Mouse (Mus musculus) brain, embryonic 14.5 days (tissue): ENCODE measurements around the gene Ceacam19. TPM values are rescaled to one million over a fixed set of nuclear protein-coding genes. Genes with fewer than 3 reads are reported as not detected.
A peak's percentile ranks its signal among the peaks of the same experiment; 100 is the strongest.
"Not testable (repeated sequence)": the region's sequence is repeated elsewhere in the genome, so short reads cannot be mapped to it uniquely, and the experiment has no call there.

Experiments
- DNase-seq: peaks from one replicate; pipeline ENCODE4 v3.0.0-alpha.2; 2011; ENCODE audit warnings: low read depth
- CTCF ChIP-seq: fragments of 200-500 bp; IDR thresholded peaks from 2 replicates; pipeline ENCODE4 v1.5.1; 2012; ENCODE audit warnings: inconsistent platforms, mild to moderate bottlenecking, moderate library complexity, borderline replicate concordance; ENCODE audit not compliant: insufficient read depth, insufficient read length; ENCODE audit errors: extremely low read depth
- POLR2A ChIP-seq: fragments of 200-500 bp; IDR thresholded peaks from 2 replicates; pipeline ENCODE4 v1.6.1; 2012; ENCODE audit warnings: mild to moderate bottlenecking, inconsistent platforms, borderline replicate concordance; ENCODE audit not compliant: poor library complexity, insufficient read depth, insufficient read length, severe bottlenecking; ENCODE audit errors: extremely low read depth
- polyA plus RNA-seq: library from polyadenylated mRNA; depleted of rRNA; stranded (reverse); fragments of >200 nt; gene quantifications from 2 replicates; pipeline ENCODE4 v1.2.3, GENCODE M21; 2012; rRNA removed

The Ceacam19 gene
- 0.03 and 0.15 TPM in 2 replicates for polyA plus RNA-seq

DNA sequence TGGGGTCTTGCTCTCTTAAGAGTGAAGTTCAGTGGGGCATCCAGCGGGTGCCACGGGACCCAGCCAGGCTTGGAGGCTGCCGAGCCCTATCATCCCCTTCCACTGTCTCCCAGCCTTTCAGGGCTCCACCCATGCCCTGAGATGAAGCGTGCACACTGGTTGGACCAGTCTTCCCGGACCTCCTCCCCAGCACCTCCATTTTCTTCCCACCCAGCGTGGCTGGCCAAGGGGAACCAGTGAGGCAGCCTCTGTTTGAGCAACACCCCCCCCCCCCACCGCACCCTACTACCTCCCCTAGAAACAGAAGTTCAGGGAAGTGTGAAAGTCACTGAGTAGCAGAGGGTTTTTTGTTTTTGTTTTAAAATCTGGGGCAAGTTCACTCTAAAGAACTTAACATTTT lies at the start of gene Ceacam19:
TSS of gene Ceacam19 (minus strand) at position 117 of the 400 bp plus-strand sequence.
- no peak for DNase-seq
- TF ChIP-seq POLR2A: no peak
- TF ChIP-seq CTCF: no peak

DNA sequence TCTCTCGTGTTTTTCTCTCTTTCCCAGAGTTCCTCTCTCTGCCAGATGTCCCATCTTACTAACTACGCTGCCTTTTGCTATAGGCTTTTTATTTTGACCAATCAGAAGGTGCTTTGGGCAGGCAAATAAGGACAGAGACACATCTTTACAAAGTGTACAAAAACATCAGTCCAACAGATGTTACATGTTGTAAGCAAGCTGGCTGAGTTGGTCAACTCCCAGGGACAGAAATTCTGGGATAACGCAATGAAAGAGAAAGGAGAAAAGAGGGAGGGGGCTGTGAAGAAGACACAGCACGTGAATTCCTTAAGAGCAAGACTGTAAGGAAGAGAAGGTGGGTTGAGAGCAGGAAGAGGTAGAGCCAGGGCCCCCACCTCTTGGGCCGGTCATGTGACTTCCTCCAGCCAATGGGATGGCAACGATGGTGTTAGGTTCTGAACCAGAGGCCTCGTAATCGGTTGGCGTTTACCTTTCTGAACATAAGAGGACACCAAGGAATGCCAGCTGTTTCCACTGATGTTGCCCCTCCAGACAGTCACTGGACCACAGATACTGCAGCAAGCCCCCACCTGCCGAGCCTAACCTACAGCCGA lies 49.6 kb upstream of the Ceacam19 start:
- TF ChIP-seq POLR2A (no peak), CTCF (no peak)
- no peak for DNase-seq

DNA sequence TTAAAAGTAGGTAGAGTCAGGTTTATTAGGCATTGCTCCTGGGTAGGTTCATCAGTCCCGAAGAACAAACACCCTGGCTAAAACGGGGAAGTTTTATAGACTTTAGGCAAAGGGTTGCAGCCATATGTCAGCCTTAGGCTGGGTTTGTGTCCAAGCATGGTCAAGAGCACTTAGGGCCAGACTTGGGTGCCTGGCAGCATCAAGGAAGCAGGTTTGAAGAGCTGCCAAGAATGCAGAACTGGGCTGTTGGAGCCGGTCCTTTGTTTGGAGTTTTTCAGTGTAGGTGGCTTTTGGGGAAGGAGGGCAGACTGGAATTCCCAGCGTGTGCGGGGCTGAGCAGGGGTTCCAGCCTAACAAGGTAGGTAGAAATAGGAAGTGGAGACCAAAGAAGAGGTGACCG lies 48.2 kb upstream of the Ceacam19 start:
- DNase-seq: no peak

DNA sequence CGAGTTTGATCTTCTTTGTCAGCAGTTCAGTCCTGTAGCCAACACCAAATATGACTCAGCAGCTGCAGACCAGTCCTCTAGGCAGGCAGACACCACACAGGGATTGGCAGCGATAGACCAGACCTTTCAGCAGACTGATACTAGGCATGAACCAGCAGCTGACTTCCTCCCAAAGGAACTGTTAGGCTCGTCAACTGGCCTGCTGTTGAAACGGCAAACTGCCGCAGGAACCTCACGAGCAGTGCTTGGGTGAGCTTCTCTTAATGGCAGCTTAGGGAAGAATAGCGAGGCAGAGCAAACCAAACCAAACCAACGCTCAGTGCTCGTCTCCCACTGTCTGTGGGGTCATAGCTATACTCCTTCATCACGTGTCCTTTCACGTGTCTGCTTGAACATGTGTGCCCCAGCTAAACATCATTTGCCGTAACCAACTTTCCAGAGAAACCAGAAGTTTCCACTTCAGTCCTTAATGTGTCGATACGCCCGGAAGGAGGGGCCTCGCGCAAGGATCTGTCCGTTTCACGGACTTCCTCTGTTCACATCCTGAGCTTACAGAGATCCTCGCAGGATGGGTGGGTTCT lies 47.5 kb upstream of the Ceacam19 start:
- no peak for DNase-seq
- TF ChIP-seq CTCF (no peak), POLR2A (no peak)

More for the DNA sequence above, 48.2 kb upstream of the Ceacam19 start:
- TF ChIP-seq CTCF (no peak), POLR2A (no peak)

DNA sequence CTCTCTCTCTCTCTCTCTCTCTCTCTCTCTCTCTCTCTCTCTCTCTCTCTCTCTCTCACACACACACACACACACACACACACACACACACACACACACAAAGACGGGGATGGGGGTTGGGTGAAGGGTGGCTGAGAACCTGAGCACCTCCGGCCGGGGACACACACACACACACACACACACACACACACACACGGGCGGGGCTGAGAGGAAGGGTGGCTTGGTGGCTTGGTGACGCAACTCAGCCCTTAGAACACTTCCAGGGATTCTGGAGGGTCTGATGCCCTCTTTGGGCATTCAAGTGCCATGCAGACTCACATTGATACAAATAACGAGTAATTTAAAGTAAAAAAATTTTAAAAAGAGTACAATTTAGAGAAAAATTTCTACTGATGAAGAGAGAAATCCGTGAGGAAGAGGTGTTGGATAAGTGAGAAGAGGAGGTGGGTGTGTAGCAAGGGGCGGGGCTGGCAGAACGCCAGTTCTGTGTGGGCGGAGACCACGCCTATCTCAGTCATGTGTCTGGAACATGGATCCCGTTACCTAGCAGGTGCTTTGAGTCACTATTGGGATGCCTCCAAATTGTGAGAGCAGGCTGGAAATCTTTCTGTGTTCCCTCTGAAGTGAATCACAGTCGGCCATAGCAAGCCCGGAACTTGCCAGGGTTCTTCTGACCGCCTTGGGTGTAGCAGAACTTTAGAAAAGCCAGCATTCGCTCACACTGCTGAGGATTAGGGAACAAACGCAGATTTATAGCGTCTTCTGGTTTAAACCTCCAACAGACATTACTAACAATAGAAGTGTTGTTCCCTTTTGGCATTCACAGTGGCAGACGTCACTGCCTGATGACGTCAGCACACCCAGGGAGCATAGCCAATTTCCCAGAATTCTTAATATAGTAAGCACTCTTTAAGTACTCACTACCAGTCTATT lies 45.4 kb upstream of the Ceacam19 start:
- peak; percentile 84 for DNase-seq
- TF ChIP-seq CTCF (no peak), POLR2A (no peak)

DNA sequence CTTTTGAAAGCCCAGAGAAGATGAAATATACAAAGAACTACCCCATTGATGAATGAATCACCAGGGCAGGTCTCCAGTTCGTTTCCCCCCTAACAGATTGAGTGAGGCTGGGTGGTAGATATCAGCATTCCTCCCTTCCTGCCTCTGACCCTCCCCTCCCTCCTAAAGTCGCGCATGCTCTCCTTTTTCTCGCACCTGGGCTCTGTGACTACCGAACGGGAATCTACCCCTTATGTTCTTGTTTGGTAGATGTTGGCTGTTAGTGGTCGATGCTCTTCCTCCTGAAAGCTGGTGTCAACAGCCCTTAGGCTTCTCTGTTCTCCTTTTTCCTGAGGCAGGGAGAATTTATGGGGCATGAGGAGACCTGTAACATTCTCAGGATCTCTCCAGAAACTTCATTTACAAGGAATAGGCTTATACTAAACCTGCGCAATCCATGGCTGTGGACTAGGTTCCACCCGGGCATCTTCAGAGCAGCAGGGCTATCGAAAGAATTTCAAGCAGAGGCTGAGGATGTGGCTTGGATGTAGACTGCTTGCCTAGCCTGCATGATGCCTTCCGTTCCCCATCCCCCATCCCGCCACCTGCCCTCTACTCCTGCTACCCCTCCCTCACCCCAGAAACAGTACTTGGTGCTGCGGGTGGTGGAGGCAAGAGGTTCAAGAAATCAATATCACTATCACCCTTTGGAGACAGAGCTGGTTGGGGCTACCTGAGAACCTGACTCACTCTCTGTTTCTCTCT lies 44.5 kb upstream of the Ceacam19 start:
- DNase-seq: peak; percentile 48
- no peak for TF ChIP-seq CTCF
- TF ChIP-seq POLR2A: no peak

DNA sequence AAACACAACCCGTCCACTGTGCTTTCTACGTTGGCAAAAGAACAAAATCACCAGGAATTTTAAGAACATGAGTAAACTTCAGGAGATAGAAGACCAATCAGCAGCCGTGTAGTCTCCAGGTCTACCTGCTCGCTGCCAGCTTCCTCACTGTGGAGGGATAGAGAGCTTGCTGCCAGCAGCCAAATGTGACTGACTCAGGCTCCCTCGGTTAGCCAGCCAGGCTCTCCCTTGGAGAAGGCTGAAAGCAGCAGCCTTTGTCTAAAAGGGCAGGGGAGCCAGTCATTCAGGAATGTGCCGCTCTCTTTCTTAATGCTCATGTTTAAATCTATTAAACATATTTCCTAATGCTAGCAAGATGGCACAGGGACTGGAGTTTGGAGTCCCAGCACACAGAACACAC lies 42.7 kb upstream of the Ceacam19 start:
- not testable (repeated sequence) for DNase-seq

DNA sequence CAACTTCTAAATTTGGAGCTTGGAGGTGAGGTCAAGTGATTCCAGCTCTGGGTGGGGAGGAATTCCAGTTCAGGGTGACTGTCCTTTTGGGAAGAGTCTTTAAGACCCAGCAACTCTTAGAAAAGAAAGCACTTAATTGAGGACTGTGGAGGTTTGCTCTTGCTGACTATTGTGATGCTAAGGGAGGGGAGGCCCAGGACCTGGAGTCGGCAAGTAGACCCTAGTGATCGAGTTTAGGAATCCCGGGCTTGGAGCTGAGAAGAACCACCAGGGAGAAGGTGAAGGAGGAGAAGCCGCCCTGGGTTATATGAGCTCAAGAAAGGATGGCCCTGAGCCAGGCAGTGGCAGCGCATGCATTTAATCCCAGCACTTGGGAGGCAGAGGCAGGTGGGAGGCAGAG lies 40.7 kb upstream of the Ceacam19 start:
- TF ChIP-seq POLR2A (no peak), CTCF (no peak)
- no peak for DNase-seq

DNA sequence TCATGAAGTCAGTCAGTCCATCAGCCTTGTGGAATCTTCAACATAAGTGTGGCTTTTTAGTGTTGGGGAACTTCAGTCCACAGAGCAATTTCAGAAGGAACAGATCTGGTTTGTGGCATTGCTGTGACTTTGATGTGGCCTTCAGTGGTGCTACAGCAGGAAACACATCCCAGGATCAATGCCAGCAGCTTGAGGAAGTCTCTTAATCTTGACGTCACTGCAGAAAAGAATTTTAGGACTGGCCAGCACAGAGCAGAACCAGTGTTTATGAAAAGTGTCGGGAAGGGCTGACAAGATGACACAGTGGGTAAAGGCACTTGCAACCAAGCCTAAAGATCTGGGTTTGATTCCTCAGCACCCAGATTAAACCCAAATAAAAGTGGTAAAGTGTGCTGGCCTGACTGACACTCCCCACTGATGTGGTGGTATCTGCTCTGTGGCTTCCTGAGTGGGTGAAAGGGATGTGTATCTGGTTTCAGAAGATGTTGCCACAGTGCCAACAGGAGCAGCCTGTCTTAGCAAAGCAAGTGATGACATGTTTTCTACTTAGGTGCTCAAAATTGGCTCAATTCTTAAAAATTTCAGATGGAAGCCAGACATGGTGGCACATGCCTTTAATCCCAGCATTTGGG lies 39.2 kb upstream of the Ceacam19 start:
- TF ChIP-seq CTCF: no peak
- TF ChIP-seq POLR2A: no peak
- no peak for DNase-seq

DNA sequence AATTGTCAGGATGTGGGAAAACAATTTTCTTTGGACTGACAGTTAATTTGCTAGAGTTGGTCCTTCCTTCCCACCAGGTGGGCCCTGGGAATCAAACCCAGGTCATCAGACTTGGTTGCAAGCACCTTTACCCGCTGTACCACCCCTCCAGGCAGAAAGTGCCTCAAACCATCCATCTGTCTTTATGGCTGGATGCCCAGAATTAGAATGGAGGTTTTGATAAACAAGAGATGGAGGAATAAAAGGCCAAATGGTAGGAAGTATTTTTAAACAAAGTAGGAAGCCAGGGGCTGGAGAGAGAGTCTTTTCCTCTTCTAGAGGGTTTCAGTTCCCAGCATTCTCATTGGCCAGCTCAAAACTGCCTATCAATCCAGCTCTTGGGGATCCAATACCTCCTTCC lies 37.6 kb upstream of the Ceacam19 start:
- TF ChIP-seq CTCF (no peak), POLR2A (no peak)
- peak; percentile 43 for DNase-seq

DNA sequence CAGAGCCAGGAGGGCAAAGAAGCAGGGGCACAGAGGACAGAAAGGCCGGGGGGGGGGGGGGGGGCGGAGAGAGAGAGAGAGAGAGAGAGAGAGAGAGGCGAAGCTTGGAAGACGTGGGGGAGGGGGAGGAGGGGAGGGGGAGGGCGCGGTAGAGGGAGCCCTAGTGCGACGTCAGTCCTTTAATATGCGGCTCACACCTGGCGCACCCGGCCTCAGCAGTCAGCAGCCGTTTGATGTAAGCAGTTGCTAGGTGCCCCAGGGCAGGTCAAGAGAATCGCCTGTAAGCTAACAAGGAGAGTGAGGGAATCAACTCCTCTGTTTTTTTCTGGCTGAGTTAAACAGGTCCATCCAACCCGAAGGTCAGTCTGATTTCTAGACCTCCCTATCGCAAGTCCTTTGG lies 36.0 kb upstream of the Ceacam19 start:
- DNase-seq: peak; percentile 30
- no peak for TF ChIP-seq CTCF
- TF ChIP-seq POLR2A: no peak

DNA sequence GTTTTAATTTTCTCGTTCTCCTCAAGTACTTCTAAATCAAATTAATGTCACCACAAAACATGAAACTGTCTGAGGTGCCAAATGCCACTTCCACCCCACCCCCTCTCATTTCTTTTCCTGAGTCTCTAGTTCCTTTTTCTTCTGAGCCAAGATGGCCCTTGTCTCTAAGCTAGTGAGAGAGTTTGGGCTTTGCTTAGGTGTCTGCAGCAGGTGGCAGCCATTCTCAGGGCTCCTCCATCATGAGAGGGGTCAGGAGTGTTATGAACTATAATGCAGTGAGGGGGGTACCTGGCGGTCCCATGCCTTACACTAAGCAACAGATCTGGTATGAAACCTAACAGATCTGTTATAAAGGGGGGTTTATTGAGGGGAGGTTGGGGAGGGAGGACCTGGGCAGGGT lies 35.6 kb upstream of the Ceacam19 start:
- no peak for DNase-seq
- TF ChIP-seq POLR2A (no peak), CTCF (no peak)
